Mouse (Mus musculus): Measurements from ENCODE around the gene Naip1.
"Not testable (repeated sequence)": the region's sequence is repeated elsewhere in the genome, so short reads cannot be mapped to it uniquely, and the experiment has no call there.

The Naip1 gene

DNA sequence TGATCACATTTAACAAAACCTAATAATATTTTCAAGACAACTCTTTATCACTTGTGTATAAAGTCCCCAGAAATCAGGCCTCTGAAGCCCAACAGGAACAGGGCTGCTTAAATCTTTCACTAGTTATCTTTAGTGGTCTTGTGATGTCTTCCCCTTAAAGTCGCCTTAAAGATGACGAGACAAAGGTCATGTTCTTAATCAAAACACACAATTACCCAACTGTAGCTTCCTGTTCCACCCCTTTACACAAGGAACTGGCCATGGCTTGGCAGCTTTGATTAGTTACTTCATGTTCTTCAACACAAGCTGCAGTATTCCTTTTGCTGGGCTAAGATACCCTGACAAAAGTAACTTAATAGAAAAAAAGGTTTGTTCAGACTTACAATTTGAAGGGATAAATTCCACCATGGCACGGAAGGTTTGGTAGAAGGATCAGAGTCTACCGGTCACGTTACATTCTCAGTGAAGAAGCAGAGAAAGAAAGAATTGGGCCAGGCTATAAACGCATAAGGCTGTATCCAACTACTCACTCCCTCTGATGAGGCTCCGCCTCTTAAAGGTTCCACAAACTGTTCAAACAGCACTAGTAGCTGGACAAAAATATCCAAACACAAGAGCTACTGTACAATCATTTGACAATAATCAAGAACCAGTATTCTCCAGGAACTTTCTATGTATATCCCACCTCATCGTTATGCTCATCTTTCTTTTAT is at the start of gene Naip1:
Gene Naip1, minus strand, starts transcription at position 455 of the 713 bp plus-strand sequence.
- in situ Hi-C loops (cut with MboI; ENCODE audit: low pct_unique_long_range_greater_than_20kb in 1 of 2, low sequenced_read_pairs in 2 of 2, unreplicated experiment in 1 of 2), result not testable (repeated sequence)

DNA sequence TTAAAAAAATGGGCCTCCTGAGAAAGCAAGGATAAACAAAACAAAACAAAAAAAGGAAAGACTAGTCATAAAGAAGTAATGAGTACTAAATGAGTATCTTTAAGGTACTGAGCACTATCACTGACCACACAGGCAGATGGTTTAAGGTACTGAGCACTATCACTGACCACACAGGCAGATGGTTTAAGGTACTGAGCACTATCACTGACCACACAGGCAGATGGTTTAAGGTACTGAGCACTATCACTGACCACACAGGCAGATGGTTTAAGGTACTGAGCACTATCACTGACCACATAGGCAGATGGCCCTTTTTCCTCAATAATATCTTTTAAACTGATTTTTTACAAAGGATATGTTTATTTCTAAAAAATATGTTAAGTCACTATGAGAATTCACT is 47.0 kb upstream of the Naip1 start:
- in situ Hi-C loops (cut with MboI; ENCODE audit: low pct_unique_long_range_greater_than_20kb in 1 of 2, low sequenced_read_pairs in 2 of 2, unreplicated experiment in 1 of 2), result loop anchor here in 1 of 2 experiments (25.0 kb wide), 1 partner anchor 462 kb away; no protein-coding TSS in a partner anchor

DNA sequence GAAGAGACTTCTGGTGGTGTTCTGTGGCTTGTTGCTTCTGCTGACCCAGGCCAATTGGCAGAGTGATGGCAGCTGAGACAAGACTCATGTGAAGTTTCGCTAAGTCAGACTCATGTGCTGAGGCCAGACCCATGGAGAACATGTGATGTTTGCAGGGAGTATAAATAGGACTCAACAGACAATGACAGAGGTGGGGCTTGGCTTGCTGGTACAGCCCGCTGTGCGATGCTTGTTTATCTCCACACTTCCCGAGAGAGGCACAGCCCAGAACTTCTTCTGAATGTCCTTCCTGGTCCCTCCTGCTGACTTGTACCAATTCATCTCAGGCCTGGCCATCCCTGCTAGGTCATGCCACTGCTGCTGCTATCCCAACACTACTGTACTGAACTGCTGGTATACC is 42.7 kb upstream of the Naip1 start:
- in situ Hi-C loops (cut with MboI; ENCODE audit: low pct_unique_long_range_greater_than_20kb in 1 of 2, low sequenced_read_pairs in 2 of 2, unreplicated experiment in 1 of 2), result loop anchor here in 1 of 2 experiments (25.0 kb wide), 1 partner anchor 458 kb away; no protein-coding TSS in a partner anchor

DNA sequence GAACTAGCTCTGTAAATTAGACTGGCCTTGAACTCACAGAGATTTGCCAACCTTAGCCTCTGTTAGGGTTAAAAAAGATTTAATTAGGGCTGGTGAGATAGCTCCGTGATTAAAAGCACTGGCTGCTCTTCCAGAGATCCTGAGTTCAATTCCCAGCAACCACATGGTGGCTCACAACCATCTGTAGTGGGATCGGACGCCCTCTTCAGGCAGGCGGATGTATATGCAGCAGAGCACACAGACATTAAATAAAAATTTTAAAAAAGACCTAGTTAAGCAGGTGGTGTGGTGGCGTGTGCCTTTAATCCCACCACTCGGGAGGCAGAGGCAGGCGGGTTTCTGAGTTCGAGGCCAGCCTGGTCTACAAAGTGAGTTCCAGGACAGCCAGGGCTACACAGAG is 41.7 kb upstream of the Naip1 start:
- in situ Hi-C loops (cut with MboI; ENCODE audit: low pct_unique_long_range_greater_than_20kb in 1 of 2, low sequenced_read_pairs in 2 of 2, unreplicated experiment in 1 of 2), result loop anchor here in 1 of 2 experiments (25.0 kb wide), 1 partner anchor 457 kb away; no protein-coding TSS in a partner anchor

DNA sequence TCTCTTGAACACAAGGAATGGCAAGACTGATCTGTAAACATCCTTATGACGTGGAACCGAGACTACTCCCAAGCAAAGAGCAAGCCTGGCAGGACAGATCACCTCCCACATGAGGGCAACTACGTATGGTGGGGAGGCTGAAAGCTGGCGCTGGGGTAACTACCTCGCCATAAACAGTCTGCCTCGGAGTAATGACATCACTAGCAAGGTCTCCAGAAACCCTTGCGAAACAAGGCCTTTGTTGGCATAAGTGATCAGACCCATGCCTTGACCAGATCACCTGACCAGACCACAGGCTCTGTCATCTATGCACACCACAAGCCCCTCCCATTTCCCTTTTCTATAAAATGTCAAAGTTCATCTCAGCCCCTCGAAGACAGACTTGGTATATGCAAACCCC is 40.6 kb upstream of the Naip1 start:
- in situ Hi-C loops (cut with MboI; ENCODE audit: low pct_unique_long_range_greater_than_20kb in 1 of 2, low sequenced_read_pairs in 2 of 2, unreplicated experiment in 1 of 2), result loop anchor here in 1 of 2 experiments (25.0 kb wide), 1 partner anchor 456 kb away; no protein-coding TSS in a partner anchor

DNA sequence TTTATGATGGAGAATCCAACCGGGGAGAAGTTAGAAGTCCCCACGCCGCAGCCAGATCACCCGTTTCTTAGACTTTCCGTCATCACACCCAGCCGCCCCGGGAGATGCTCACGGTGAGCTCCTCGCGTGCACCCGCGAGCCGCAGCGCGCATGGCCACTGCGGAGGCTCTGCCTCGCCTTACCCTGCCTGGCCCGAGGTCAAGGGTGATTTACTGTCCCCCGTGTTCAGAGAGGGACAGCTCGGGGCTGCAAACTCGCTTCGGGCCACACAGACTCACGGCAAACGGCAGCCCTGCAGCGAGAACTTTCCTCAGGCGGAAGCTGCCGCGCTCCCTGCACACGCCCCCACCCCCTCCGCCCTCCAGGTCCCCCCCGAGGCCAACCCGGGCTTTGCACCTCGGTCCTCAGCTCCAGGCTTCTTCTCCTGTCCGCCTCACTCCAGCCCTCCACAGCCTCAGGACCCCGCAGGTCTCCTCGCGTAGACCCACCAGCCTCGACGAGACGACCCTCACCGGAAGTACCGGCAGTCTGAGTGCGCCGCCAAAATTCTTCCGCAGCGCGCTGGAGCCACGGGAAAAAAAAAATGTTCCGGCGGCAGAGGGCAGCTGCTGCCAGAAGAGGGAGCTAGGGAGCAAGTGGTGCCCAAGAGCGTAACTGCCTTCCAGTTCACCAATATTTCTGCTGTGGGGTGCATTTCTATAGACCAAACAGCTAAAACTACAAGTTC is 39.6 kb upstream of the Naip1 start, which contains the start of gene Gtf2h2:
Gene Gtf2h2, minus strand, starts transcription at position 519 of the 727 bp plus-strand sequence.
- in situ Hi-C loops (cut with MboI; ENCODE audit: low pct_unique_long_range_greater_than_20kb in 1 of 2, low sequenced_read_pairs in 2 of 2, unreplicated experiment in 1 of 2), result loop anchor here in 1 of 2 experiments (25.0 kb wide), 1 partner anchor 455 kb away; no protein-coding TSS in a partner anchor

DNA sequence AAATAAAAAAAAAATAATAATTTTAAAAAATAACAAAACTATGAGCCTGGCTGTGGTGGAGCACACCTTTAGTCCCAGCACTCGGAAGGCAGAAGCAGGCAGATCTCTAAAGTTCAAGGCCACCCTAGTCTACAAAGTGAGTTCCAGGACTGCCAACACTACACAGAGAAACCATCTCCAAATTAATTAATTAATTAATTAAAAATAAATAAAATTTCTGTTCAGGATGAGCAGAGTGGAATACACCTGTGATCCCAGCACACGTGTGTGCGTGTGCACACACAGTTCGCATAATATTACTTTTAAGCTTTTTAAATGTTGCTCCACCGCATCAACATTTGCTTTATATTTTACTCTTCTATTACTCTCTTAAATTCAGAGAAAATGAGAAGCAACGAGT is 39.0 kb upstream of the Naip1 start:
- in situ Hi-C loops (cut with MboI; ENCODE audit: low pct_unique_long_range_greater_than_20kb in 1 of 2, low sequenced_read_pairs in 2 of 2, unreplicated experiment in 1 of 2), result loop anchor here in 1 of 2 experiments (25.0 kb wide), 1 partner anchor 454 kb away; no protein-coding TSS in a partner anchor

DNA sequence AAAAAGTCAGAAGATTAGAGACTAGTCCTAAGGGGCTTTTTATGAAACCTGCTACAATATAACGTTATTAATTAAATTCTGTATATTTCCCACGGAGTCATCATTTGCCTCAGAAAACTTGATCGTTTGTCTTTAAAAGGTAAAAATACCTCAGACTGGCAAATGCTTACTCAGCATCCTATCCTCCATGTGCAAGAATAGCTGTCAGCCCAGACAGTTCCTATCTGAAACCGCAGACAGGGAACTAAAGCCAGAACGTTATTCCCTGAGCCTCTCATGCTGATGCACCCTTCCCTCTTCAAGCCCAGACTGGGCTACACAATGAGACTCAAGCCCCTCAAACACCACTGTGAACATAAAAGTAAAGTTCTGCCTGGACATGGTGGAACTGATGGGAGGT is 37.8 kb upstream of the Naip1 start:
- in situ Hi-C loops (cut with MboI; ENCODE audit: low pct_unique_long_range_greater_than_20kb in 1 of 2, low sequenced_read_pairs in 2 of 2, unreplicated experiment in 1 of 2), result loop anchor here in 1 of 2 experiments (25.0 kb wide), 1 partner anchor 453 kb away; no protein-coding TSS in a partner anchor

DNA sequence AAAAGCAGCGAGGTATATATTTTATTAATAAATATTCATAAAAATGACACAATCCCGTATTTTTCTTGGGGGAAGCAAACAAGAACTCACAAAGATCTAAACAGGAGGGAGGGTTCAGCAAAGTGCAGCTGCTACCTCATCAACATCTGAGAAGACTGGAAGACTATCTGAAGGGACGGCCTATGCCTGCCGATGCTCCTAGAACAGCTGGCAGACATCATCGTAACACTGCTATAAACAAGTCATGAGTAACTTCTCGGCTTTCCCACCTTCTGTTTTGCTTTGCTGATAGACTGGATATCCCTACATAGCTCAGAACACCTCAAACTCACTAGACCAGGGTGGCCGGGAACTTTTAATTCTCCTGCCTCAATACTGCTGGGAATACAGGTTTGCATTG is 30.9 kb upstream of the Naip1 start:
- in situ Hi-C loops (cut with MboI; ENCODE audit: low pct_unique_long_range_greater_than_20kb in 1 of 2, low sequenced_read_pairs in 2 of 2, unreplicated experiment in 1 of 2), result loop anchor here in 1 of 2 experiments (25.0 kb wide), 1 partner anchor 446 kb away; no protein-coding TSS in a partner anchor

DNA sequence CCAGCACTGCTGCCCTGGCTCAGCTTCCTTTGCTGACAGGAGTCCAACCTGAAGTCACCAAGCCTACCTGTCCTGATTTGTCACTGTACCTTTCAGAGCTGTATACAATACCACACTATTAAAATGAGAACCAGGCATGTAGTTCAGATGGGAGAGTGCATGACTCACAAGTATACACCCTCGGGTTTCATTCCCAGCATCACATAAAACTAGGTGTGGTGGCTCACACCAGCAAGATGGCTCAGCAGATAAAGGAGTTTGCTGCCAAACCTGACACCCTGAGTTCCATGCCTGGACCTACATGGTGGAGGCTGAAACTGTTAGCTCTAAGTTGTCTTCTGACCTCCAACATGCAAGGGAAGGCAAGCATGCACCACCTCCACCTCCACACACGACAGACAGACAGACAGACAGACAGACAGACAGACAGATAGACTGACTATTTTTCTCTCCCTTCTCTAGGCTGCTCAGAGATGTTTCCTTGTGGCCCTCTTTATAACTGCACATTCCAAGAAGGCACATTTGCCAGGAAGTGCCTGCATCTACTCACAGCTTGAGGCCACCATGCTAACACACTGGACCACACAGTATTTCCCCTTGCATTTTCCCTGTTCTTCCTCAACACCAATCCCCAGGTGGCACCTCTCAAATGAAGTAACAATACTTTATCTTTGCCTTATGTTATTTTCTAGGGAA is 11.0 kb upstream of the Naip1 start:
- in situ Hi-C loops (cut with MboI; ENCODE audit: low pct_unique_long_range_greater_than_20kb in 1 of 2, low sequenced_read_pairs in 2 of 2, unreplicated experiment in 1 of 2), result no loop called here

DNA sequence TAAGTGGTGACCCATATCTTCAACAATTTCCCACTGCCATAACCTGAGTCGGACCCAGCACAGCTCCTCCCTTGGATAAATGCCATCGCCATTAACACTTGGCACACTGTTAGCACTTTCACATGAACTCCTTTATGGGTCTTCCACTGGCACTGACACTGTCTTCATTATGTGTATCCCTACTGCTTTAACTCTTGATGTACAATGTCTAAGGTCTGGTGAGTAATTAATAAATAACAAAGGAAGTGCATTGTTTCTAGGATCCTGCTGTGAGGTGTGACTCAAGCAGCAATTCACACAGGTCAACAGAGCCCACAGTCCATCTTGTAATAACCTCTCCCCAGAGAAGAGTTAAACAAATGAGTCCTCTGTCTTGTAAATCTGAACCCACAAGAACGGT is 8.7 kb upstream of the Naip1 start:
- in situ Hi-C loops (cut with MboI; ENCODE audit: low pct_unique_long_range_greater_than_20kb in 1 of 2, low sequenced_read_pairs in 2 of 2, unreplicated experiment in 1 of 2), result no loop called here

DNA sequence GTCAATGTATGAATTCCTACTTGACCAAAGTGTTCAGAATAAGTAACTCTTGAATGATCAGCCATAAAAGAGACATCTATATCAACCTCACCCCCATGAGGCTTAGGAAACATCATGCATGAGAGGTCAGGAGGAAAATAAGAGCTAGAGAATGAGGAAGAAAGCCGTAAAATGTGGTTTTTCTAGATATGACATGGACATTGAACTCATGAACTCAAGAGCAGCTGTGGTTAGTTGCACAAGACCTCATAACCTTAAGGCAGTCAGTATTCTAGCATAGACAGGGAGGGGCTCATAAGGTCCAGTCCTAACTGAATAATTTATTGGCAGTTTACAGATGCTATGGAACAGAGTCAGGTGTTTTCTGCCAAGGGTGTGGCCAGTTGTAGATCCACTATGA is 3.2 kb downstream of the Naip1 start:
- in situ Hi-C loops (cut with MboI; ENCODE audit: low pct_unique_long_range_greater_than_20kb in 1 of 2, low sequenced_read_pairs in 2 of 2, unreplicated experiment in 1 of 2), result no loop called here

DNA sequence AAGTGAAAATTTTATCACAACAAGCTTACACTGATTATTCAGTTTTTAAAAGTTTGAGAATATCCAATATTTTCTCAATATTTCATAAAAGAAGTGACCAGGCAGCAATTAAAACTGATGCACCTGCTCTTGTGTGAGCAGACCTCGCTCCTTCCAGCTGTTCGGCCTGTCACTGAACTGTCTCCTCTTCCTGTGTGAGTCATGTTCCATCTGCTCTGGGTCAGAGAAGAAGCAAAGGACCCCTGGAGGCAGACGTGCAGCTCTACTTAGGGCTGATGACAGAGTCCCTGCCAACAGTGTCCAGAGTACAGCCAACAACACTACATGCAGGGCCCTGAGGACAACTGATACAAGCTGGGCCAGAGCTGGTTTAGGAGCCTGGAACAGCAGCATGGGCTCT is 12.6 kb downstream of the Naip1 start:
- in situ Hi-C loops (cut with MboI; ENCODE audit: low pct_unique_long_range_greater_than_20kb in 1 of 2, low sequenced_read_pairs in 2 of 2, unreplicated experiment in 1 of 2), result no loop called here

DNA sequence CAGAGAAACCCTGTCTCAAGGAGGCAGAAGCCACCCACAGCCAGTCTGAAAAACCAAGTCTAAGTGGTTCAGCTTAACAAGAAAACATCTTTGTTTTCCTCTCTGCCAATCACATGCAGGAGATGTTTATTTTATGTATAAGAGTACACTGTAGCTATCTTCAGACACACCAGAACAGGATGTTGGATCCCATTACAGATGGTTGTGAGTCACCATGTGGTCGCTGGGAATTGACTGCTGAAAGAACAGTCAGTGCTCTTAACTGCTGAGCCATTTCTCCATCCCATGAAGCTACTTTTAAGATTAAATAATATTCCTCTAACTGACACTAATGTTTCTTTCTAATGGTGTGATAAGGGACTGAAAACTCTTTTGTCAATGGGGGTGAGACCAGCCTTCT is 14.0 kb downstream of the Naip1 start:
- in situ Hi-C loops (cut with MboI; ENCODE audit: low pct_unique_long_range_greater_than_20kb in 1 of 2, low sequenced_read_pairs in 2 of 2, unreplicated experiment in 1 of 2), result loop anchor here in 1 of 2 experiments (5.0 kb wide), 1 partner anchor 61 kb away; no protein-coding TSS in a partner anchor

DNA sequence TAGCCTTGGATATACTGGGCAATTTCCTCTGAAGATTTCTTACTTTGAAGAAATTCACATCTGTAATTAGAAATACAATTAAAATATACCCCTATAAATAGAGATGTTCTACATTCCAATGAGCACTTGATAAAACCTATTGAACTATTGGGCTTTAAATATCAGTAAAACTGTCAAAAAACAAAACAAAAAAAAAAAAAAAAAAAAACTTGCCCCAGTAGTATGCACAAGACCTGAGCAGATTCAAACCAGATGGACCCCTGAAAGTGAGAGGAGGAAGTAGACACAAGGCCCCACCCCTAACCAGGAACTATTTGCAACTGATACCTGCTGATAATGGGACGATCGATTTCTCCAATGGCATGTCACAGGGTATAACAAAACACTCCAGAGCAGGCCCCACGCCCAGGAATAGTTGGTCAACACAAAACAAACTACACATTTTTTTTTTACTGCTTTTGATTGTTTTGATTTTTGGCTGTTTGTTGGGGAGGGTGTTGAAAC is 15.3 kb downstream of the Naip1 start:
- in situ Hi-C loops (cut with MboI; ENCODE audit: low pct_unique_long_range_greater_than_20kb in 1 of 2, low sequenced_read_pairs in 2 of 2, unreplicated experiment in 1 of 2), result loop anchor here in 1 of 2 experiments (5.0 kb wide), 1 partner anchor 60 kb away; no protein-coding TSS in a partner anchor

DNA sequence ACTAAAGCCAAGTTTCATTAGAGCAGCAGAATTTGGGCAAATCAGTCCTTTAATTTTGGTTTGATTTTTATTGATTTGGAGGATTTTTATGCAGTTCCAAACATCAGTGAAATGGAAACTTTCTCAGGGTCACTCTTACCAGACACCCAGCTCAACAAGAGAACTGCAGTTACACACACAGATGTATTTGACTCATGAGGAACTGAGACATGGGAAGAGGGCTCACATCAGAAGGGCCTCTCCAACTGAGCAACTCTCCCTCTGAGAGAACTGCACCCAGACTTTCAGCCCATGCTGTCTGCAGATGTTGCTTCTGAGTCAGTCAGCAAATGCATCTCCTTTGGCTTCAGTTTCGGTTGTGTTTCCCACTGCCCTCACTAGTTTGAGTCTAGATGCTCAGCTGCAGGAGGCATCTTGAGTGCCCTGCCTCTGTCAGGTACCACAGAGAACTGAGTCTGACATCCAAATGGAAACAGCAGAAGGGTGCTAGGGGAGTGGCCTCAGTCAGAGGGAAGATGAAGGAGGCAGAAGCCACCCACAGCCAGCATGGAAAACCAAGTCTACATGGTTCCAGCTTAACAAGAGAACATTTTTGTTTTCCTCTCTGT is 16.0 kb downstream of the Naip1 start:
- in situ Hi-C loops (cut with MboI; ENCODE audit: low pct_unique_long_range_greater_than_20kb in 1 of 2, low sequenced_read_pairs in 2 of 2, unreplicated experiment in 1 of 2), result loop anchor here in 1 of 2 experiments (5.0 kb wide), 1 partner anchor 59 kb away; no protein-coding TSS in a partner anchor

DNA sequence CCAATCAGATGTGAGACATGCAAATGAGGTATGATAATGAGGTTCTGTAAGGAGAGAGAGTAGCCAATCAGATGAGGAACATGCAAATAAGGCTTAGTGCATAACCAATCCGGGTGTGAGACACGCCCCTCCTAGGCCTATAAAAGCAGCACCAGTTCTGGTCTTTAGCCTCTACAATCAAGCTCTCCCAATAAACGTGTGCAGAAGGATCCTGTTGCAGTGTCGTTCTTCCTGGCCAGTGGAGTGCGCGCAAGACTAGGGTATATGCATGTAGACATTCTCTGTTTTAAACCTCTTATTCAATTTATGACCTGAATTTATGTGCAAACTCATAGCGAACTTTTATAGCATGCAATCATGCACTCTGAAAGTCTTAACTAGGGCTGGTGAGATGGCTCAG is 32.7 kb downstream of the Naip1 start:
- in situ Hi-C loops (cut with MboI; ENCODE audit: low pct_unique_long_range_greater_than_20kb in 1 of 2, low sequenced_read_pairs in 2 of 2, unreplicated experiment in 1 of 2), result not testable (repeated sequence)

DNA sequence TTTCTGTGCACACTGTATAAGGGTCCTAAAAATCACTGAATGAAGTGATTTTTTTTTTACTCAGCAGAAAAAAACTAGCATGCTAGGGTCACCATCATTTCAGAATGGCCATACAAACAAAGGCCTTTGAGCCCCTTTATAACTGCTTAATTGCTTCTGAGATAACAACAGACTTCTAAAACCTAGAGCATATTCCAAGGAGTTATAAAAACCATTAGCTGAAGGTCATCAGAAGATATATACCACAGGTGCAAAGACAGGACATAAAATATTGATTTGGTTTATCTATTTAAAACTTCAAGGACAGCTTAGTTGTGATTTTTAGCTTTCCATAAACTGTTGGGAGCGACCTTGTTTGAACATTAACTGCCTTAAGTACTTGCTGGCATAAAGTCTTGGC is 38.2 kb downstream of the Naip1 start:
- in situ Hi-C loops (cut with MboI; ENCODE audit: low pct_unique_long_range_greater_than_20kb in 1 of 2, low sequenced_read_pairs in 2 of 2, unreplicated experiment in 1 of 2), result no loop called here
